Mouse (Mus musculus) midbrain, embryonic 11.5 days (tissue): ENCODE data around the gene Egfl6. TPM values are rescaled to one million over a fixed set of nuclear protein-coding genes. Genes with fewer than 3 reads are reported as not detected.

ENCODE experiments used
- ATAC-seq: fragments of 200-750 bp; cut with Nextera tagmentation; 2 replicates; pipeline ENCODE4 v1.8.0; 2017; ENCODE audit warnings: moderate TSS enrichment, moderate library complexity; ENCODE audit not compliant: low FRiP score
- DNase-seq: peaks from one replicate; pipeline ENCODE4 v3.0.0; 2015; ENCODE audit warnings: low spot score; ENCODE audit errors: missing footprints
- H3K27ac ChIP-seq: fragments of 300-500 bp; sonication (generic); 2 replicates; pipeline ENCODE4 v1.5.1; 2014; ENCODE audit warnings: low read depth, low read length
- H3K27me3 ChIP-seq: fragments of 300-500 bp; sonication (generic); 2 replicates; pipeline ENCODE4 v1.6.1; 2014; ENCODE audit warnings: mild to moderate bottlenecking, low read length, moderate library complexity, mixed read lengths; ENCODE audit not compliant: control insufficient read depth, insufficient read depth
- H3K36me3 ChIP-seq: fragments of 300-500 bp; sonication (generic); 2 replicates; pipeline ENCODE4 v1.6.1; 2014; ENCODE audit warnings: mild to moderate bottlenecking, low read length, moderate library complexity, mixed read lengths; ENCODE audit not compliant: control insufficient read depth, insufficient read depth
- H3K4me1 ChIP-seq: fragments of 300-500 bp; sonication (generic); 2 replicates; pipeline ENCODE4 v1.6.1; 2014; ENCODE audit warnings: low read length; ENCODE audit not compliant: control insufficient read depth, insufficient read depth
- H3K4me2 ChIP-seq: fragments of 300-500 bp; sonication (generic); 2 replicates; pipeline ENCODE4 v1.6.1; 2014; ENCODE audit warnings: mild to moderate bottlenecking, moderate library complexity
- H3K4me3 ChIP-seq: fragments of 300-500 bp; sonication (generic); 2 replicates; pipeline ENCODE4 v1.5.1; 2014; ENCODE audit warnings: low read depth, low read length
- H3K9ac ChIP-seq: fragments of 300-500 bp; sonication (generic); 2 replicates; pipeline ENCODE4 v1.6.1; 2014; ENCODE audit warnings: low read length
- H3K9me3 ChIP-seq: fragments of 300-500 bp; sonication (generic); 2 replicates; pipeline ENCODE4 v1.6.1; 2016; ENCODE audit warnings: low read length; ENCODE audit not compliant: control insufficient read depth
- WGBS: fragments of 180-500 bp; shearing (Covaris S2); extraction: QIAGEN DNeasy Blood & Tissue Kit; methylation state at CpG from one replicate; pipeline ENCODE4 v1.1.7; 2014; 5-methylcytosine and 5-hydroxymethylcytosine counted together
- polyA plus RNA-seq: library from polyadenylated mRNA; unstranded; fragments of >200 nt; fragmentation: Nextera tagmentation; extraction: Ambion mirVana; gene quantifications from 2 replicates; pipeline ENCODE4 v1.2.1, GENCODE M21; 2014

Gene Egfl6
- polyA plus RNA-seq, 1 experiment from 2014 or later, result 4.3 TPM

GRCm38 (mm10) chrX:166509761-166510738, 75.5 kb downstream of the Egfl6 start:
- ATAC-seq, result peak; percentile 99
- H3K9ac ChIP-seq, result peak overlapping the region; percentile 79
- no peaks in the 10 kb centered on the region for H3K36me3 ChIP-seq
- no peaks in the 10 kb centered on the region; the same call in 1 of the 2 replicates for H3K27me3 ChIP-seq
- H3K4me1 ChIP-seq, result no peaks in the 10 kb centered on the region
- H3K4me3 ChIP-seq, result peak overlapping the region; percentile 49
- WGBS, result 23% methylated on average over 63 of the region's 65 CpGs
- H3K4me2 ChIP-seq, result peak overlapping the region; percentile 42
- peak overlapping the region; percentile 93 for H3K27ac ChIP-seq
- DNase-seq, result peak; percentile 98
- no peaks in the 10 kb centered on the region for H3K9me3 ChIP-seq

GRCm38 (mm10) chrX:166504421-166504820, 81.1 kb downstream of the Egfl6 start:
- Histone ChIP-seq H3K36me3 (0 out of 2 replicates have a peak, but pooled peaks cover 2% of the 10 kb centered on the region), H3K27me3 (0 out of 2 replicates have a peak, but pooled peaks cover 2% of the 10 kb centered on the region)
- no peak for DNase-seq

GRCm38 (mm10) chrX:166499496-166500190, 85.9 kb downstream of the Egfl6 start:
- H3K9ac ChIP-seq, result no peak overlapping the region
- H3K27me3 ChIP-seq, result 0 out of 2 replicates have a peak, but pooled peaks cover 2% of the 10 kb centered on the region
- no peak overlapping the region for H3K4me3 ChIP-seq
- no peaks in the 10 kb centered on the region for H3K4me1 ChIP-seq
- no peak for DNase-seq
- no peak for ATAC-seq
- no peaks in the 10 kb centered on the region for H3K9me3 ChIP-seq
- H3K4me2 ChIP-seq, result no peak overlapping the region
- WGBS, result 71% methylated on average over 1 of the region's 1 CpGs
- no peak overlapping the region for H3K27ac ChIP-seq
- 0 out of 2 replicates have a peak, but pooled peaks cover 2% of the 10 kb centered on the region for H3K36me3 ChIP-seq

More at GRCm38 (mm10) chrX:166504421-166504820, 81.1 kb downstream of the Egfl6 start:
- H3K4me1 ChIP-seq, result no peaks in the 10 kb centered on the region
- no peak overlapping the region for H3K4me2 ChIP-seq
- no peak for ATAC-seq
- no peak overlapping the region for H3K4me3 ChIP-seq
- H3K9ac ChIP-seq, result no peak overlapping the region
- no peak overlapping the region for H3K27ac ChIP-seq
- no peaks in the 10 kb centered on the region for H3K9me3 ChIP-seq
- WGBS, result 71% methylated on average over 2 of the region's 2 CpGs

- Histone ChIP-seq H3K9ac (no peak overlapping the region), H3K4me3 (no peak overlapping the region), H3K27ac (no peak overlapping the region), H3K9me3 (no peaks in the 10 kb centered on the region), H3K36me3 (0 out of 2 replicates have a peak, but pooled peaks cover under 1% of the 10 kb centered on the region), H3K4me2 (no peak overlapping the region), H3K27me3 (0 out of 2 replicates have a peak, but pooled peaks cover 2% of the 10 kb centered on the region), H3K4me1 (no peaks in the 10 kb centered on the region)
- ATAC-seq (no peak), DNase-seq (no peak)
- WGBS, result 74% methylated on average over 4 of the region's 4 CpGs
These were observed 87.7 kb downstream of the Egfl6 start for GRCm38 (mm10) chrX:166497771-166498170.

GRCm38 (mm10) chrX:166495052-166495451, 90.5 kb downstream of the Egfl6 start:
- no peaks in the 10 kb centered on the region for H3K9me3 ChIP-seq
- H3K9ac ChIP-seq, result no peak overlapping the region
- no peak for ATAC-seq
- H3K36me3 ChIP-seq, result no peaks in the 10 kb centered on the region
- 98% methylated on average over 2 of the region's 2 CpGs for WGBS
- DNase-seq, result no peak
- no peak overlapping the region for H3K4me2 ChIP-seq
- no peaks in the 10 kb centered on the region for H3K4me1 ChIP-seq
- no peak overlapping the region for H3K27ac ChIP-seq
- no peak overlapping the region for H3K4me3 ChIP-seq
- no peaks in the 10 kb centered on the region for H3K27me3 ChIP-seq

GRCm38 (mm10) chrX:166479365-166479983, 106.0 kb downstream of the Egfl6 start, which contains the start of gene Rab9:
Gene Rab9 (minus strand): TSS chrX:166479867.
- peak within 1 kb of the TSS; percentile 76 for H3K9ac ChIP-seq
- H3K9me3 ChIP-seq, result no peaks in the 10 kb centered on the region
- no peaks in the 10 kb centered on the region for H3K36me3 ChIP-seq
- peak within 1 kb of the TSS; percentile 52 for H3K4me2 ChIP-seq
- no peak within 1 kb of the TSS for H3K27ac ChIP-seq
- DNase-seq (peak; percentile 99), ATAC-seq (peak; percentile 99)
- H3K27me3 ChIP-seq, result no peaks in the 10 kb centered on the region; the same call in none of the 2 replicates
- 14% methylated on average over 34 of the region's 41 CpGs for WGBS
- no peaks in the 10 kb centered on the region; the same call in 1 of the 2 replicates for H3K4me1 ChIP-seq
- peak within 1 kb of the TSS; percentile 57 for H3K4me3 ChIP-seq

- peak overlapping the region; percentile 76 for H3K9ac ChIP-seq
- no peak overlapping the region for H3K27ac ChIP-seq
- H3K4me3 ChIP-seq, result peak overlapping the region; percentile 57
- peak; percentile 86 for DNase-seq
- H3K9me3 ChIP-seq, result no peaks in the 10 kb centered on the region
- H3K4me1 ChIP-seq, result no peaks in the 10 kb centered on the region; the same call in 1 of the 2 replicates
- ATAC-seq, result peak; percentile 3; the same call in 1 of the 2 replicates
- H3K27me3 ChIP-seq, result no peaks in the 10 kb centered on the region; the same call in none of the 2 replicates
- no peaks in the 10 kb centered on the region for H3K36me3 ChIP-seq
- H3K4me2 ChIP-seq, result peak overlapping the region; percentile 52
- WGBS, result 21% methylated on average over 28 of the region's 28 CpGs
These were observed 106.7 kb downstream of the Egfl6 start for GRCm38 (mm10) chrX:166478631-166479364.

- H3K4me3 ChIP-seq, result no peak overlapping the region
These were observed 108.1 kb downstream of the Egfl6 start for GRCm38 (mm10) chrX:166477393-166477792.

More at GRCm38 (mm10) chrX:166477393-166477792, 108.1 kb downstream of the Egfl6 start:
- no peak overlapping the region; the same call in 1 of the 2 replicates for H3K4me2 ChIP-seq
- no peak for DNase-seq
- no peak for ATAC-seq
- H3K9me3 ChIP-seq, result no peaks in the 10 kb centered on the region
- no peaks in the 10 kb centered on the region; the same call in 1 of the 2 replicates for H3K4me1 ChIP-seq
- H3K27ac ChIP-seq, result no peak overlapping the region
- no peaks in the 10 kb centered on the region for H3K36me3 ChIP-seq
- WGBS, result 76% methylated on average over 6 of the region's 6 CpGs
- H3K27me3 ChIP-seq, result no peaks in the 10 kb centered on the region; the same call in 1 of the 2 replicates
- H3K9ac ChIP-seq, result no peak overlapping the region
